Mouse (Mus musculus) intestine, embryonic 16.5 days (tissue): Measurements from ENCODE around the gene S100a16. TPM values are rescaled to one million over a fixed set of nuclear protein-coding genes. Genes with fewer than 3 reads are reported as not detected.
A peak's percentile ranks its signal among the peaks of the same experiment; 100 is the strongest.

Experiments
- ATAC-seq: fragments of 200-750 bp; cut with Nextera tagmentation; 2 replicates; pipeline ENCODE4 v1.8.0; 2017; ENCODE audit warnings: moderate TSS enrichment, moderate library complexity
- H3K27ac ChIP-seq: fragments of 300-500 bp; sonication (generic); 2 replicates; pipeline ENCODE4 v1.5.1; 2014; ENCODE audit warnings: mild to moderate bottlenecking, low read length
- H3K27me3 ChIP-seq: fragments of 300-500 bp; sonication (generic); replicated peaks from 2 replicates; pipeline ENCODE4 v1.6.1; 2014; ENCODE audit warnings: low read length, control low read depth, mixed read lengths; ENCODE audit not compliant: control insufficient read depth, insufficient read depth
- H3K36me3 ChIP-seq: fragments of 300-500 bp; sonication (generic); 2 replicates; pipeline ENCODE4 v1.6.1; 2014; ENCODE audit warnings: low read length, control low read depth; ENCODE audit not compliant: control insufficient read depth, insufficient read depth
- H3K4me1 ChIP-seq: fragments of 300-500 bp; sonication (generic); 2 replicates; pipeline ENCODE4 v1.6.1; 2014; ENCODE audit warnings: low read length, control low read depth, mixed read lengths; ENCODE audit not compliant: control insufficient read depth, insufficient read depth
- H3K4me2 ChIP-seq: fragments of 300-500 bp; sonication (generic); 2 replicates; pipeline ENCODE4 v1.6.1; 2014; ENCODE audit warnings: low read depth, low read length, control low read depth
- H3K4me3 ChIP-seq: fragments of 300-500 bp; sonication (generic); 2 replicates; pipeline ENCODE4 v1.5.1; 2014; ENCODE audit warnings: mild to moderate bottlenecking, low read length
- H3K9ac ChIP-seq: fragments of 300-500 bp; sonication (generic); 2 replicates; pipeline ENCODE4 v1.6.1; 2014; ENCODE audit warnings: low read depth, low read length
- H3K9me3 ChIP-seq: fragments of 300-500 bp; sonication (generic); 2 replicates; pipeline ENCODE4 v1.6.1; 2016; ENCODE audit warnings: low read length, control low read depth; ENCODE audit not compliant: control insufficient read depth
- WGBS: fragments of 180-500 bp; shearing (Covaris S2); extraction: QIAGEN DNeasy Blood & Tissue Kit; methylation state at CpG from one replicate; pipeline ENCODE4 v1.1.7; 2014; 5-methylcytosine and 5-hydroxymethylcytosine counted together
- polyA plus RNA-seq: library from polyadenylated mRNA; unstranded; fragments of >200 nt; fragmentation: Nextera tagmentation; extraction: Ambion mirVana; gene quantifications from 2 replicates; pipeline ENCODE4 v1.2.1, GENCODE M21; 2015

The S100a16 gene
- polyA plus RNA-seq, 1 experiment from 2014 or later = 113 TPM

GRCm38 (mm10) chr3:90505216-90505615, 31.8 kb upstream of the S100a16 start:
- Histone ChIP-seq H3K27me3 (no peaks in the 10 kb centered on the region), H3K36me3 (peaks cover 23% of the 10 kb centered on the region; the same call in 1 of the 2 replicates), H3K4me1 (peaks cover 12% of the 10 kb centered on the region), H3K4me3 (no peak overlapping the region), H3K4me2 (no peak overlapping the region), H3K9ac (no peak overlapping the region), H3K9me3 (no peaks in the 10 kb centered on the region), H3K27ac (no peak overlapping the region)
- no peak for ATAC-seq
- 88% methylated on average over 5 of the region's 5 CpGs for WGBS

DNA sequence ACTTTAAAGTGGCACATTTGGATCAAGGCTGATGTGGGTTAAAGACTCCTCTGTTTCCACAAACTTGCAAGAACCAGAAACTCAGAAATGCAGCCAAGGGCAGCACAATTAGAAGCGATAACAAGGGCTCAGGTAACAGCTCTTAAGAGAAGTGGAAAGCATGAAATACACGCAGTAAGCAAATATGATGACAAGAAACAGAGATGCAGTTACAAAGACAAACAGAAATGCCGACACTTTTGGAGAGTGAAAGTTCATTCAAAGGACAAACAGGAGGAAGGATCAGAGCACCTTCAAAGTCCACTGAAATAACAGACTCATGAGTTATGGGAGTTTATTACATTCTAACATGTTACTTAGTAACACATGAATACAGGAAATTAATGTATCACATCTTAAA, 30.7 kb upstream of the S100a16 start:
- no peak overlapping the region for H3K4me3 ChIP-seq
- H3K9ac ChIP-seq = no peak overlapping the region
- no peak overlapping the region for H3K27ac ChIP-seq
- no peaks in the 10 kb centered on the region for H3K9me3 ChIP-seq
- no peaks in the 10 kb centered on the region for H3K27me3 ChIP-seq
- no peak for ATAC-seq
- H3K4me1 ChIP-seq = peaks cover 12% of the 10 kb centered on the region
- H3K36me3 ChIP-seq = peaks cover 20% of the 10 kb centered on the region; the same call in 1 of the 2 replicates
- H3K4me2 ChIP-seq = no peak overlapping the region
- 68% methylated on average over 3 of the region's 3 CpGs for WGBS

DNA sequence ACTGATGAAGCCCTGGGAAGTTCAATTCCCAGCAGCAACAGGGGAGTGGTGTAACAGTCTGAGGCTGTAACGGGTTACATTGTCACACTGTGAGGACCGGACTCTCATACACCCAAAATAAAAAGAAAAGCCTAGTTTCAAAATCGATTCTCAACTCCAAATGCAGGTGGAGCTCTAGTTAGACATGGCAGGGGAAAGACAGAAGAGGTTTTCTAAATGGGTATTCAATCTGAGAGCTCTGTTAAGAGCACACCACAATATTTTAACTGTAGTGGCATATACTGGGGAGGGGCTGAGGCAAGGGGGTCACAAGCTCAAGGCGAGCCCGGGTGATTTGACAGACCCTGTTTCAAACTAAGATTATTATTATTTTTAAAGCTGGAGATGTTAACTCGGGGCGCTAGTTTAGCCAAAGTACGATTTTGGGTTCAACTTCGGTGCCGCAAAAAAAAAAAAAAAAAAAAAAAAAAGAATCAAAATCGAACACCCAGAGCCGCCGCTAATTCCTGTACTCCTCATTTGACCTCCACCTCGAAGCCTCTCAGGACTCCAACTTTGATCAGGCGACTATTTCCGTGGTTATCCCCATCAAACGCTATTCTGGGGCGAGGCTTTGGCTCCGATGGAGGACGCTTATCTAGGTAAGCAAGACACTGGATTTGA, 28.6 kb upstream of the S100a16 start:
- Histone ChIP-seq H3K27me3 (no peaks in the 10 kb centered on the region), H3K4me3 (peak overlapping the region; percentile 95), H3K9ac (peak overlapping the region; percentile 100), H3K4me1 (peaks cover 12% of the 10 kb centered on the region), H3K4me2 (peak overlapping the region; percentile 66), H3K36me3 (peaks cover 9% of the 10 kb centered on the region; the same call in 1 of the 2 replicates), H3K9me3 (no peaks in the 10 kb centered on the region), H3K27ac (peak overlapping the region; percentile 94)
- whole genome bisulfite sequencing = 1% methylated on average over 20 of the region's 20 CpGs
- ATAC-seq = no peak

- ATAC-seq = peak; percentile 93
- Histone ChIP-seq H3K36me3 (peaks cover 8% of the 10 kb centered on the region; the same call in 1 of the 2 replicates), H3K27me3 (no peaks in the 10 kb centered on the region), H3K9ac (peak within 1 kb of the TSS; percentile 100), H3K4me2 (peak within 1 kb of the TSS; percentile 66), H3K4me3 (peak within 1 kb of the TSS; percentile 95), H3K4me1 (peaks cover 16% of the 10 kb centered on the region), H3K27ac (peak within 1 kb of the TSS; percentile 94), H3K9me3 (no peaks in the 10 kb centered on the region)
- WGBS = under 1% methylated on average over 66 of the region's 66 CpGs
These were observed 27.9 kb upstream of the S100a16 start, which contains the start of gene Chtop for GRCm38 (mm10) chr3:90508950-90509746. TSS of gene Chtop (minus strand) at chr3:90509498.

DNA sequence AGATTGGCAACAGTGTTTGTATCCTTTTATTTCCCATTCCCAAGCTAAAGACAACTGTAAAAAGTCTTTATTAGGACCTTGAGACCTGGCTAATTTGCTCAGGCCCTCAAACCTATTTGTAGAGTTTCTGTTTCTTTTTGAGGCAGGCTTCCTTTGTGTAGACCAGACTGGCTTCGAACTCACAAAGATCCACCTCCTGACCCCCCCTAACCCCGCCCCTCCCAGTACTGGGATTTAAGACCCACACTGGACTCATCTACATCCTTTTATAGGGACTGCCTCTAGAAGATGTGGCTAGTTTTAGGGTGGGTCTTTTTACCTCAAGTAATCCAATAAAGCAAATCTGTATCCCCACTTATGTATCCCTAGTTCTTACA, 27.3 kb upstream of the S100a16 start:
- H3K27ac ChIP-seq = peak overlapping the region; percentile 25; the same call in 1 of the 2 replicates
- peaks cover 8% of the 10 kb centered on the region; the same call in 1 of the 2 replicates for H3K36me3 ChIP-seq
- H3K4me3 ChIP-seq = peak overlapping the region; percentile 95
- H3K4me1 ChIP-seq = peaks cover 16% of the 10 kb centered on the region
- WGBS = 28% methylated on average over 2 of the region's 2 CpGs
- H3K9me3 ChIP-seq = no peaks in the 10 kb centered on the region
- H3K27me3 ChIP-seq = no peaks in the 10 kb centered on the region
- H3K9ac ChIP-seq = peak overlapping the region; percentile 7; the same call in 1 of the 2 replicates
- ATAC-seq = peak; percentile 3; the same call in 1 of the 2 replicates
- H3K4me2 ChIP-seq = peak overlapping the region; percentile 44

DNA sequence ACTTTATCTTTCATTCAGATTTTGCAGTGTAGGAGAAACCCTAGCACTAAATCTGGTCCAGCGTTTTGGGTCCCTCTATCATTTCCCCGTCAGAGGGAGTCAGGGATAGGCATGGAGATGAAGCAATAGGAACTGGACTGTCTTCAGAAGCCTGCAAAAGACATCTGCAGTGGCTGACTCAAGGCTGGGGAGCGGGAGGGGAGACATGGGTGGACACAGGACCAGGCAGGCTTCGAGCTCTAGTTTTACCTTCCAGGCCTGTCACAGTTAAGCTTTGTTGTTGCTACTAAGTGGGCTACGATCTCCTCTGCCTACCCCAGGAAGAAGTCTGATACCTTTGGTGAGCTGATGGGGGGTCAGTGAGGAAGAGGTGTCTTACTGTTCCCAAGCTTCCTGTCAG, 24.8 kb upstream of the S100a16 start:
- Histone ChIP-seq H3K4me2 (no peak overlapping the region), H3K9ac (no peak overlapping the region), H3K4me1 (peaks cover 21% of the 10 kb centered on the region), H3K4me3 (no peak overlapping the region), H3K9me3 (no peaks in the 10 kb centered on the region), H3K27ac (no peak overlapping the region), H3K27me3 (no peaks in the 10 kb centered on the region), H3K36me3 (no peaks in the 10 kb centered on the region)
- no peak for ATAC-seq
- 84% methylated on average over 5 of the region's 5 CpGs for WGBS

DNA sequence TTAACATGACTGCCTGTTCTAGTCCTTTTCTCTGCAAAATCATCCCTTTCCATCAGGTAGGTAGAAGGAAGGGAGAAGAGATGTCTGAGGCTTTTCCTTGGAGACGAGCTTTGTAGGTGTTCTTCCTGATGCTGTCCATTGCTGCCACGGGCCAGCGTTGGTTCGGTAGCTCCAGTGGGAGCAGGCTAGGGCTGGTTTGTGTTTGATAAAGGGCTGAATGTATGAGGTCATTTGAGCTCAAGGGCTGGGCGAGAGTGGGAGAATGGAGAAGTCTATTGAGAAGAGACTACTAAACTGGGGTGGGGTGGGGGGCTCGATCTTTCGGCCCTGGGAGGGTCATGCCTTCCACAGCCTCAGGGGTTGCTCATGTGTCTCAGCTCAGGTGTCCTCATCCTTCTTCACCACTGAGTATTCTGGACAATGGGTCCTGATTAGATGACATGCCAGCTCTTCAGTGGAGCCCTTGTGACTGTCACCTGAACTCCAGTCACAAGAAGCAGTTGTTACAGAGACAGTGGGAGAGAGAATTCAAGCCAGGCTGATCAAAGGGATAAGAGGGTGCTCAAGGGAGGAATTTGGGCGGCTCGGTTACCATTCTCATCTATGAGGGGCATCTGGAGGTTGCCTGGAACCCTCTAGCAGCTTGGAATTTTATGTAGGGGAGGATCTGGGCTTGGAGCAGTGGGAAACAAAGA, 24.0 kb upstream of the S100a16 start:
- Histone ChIP-seq H3K9ac (peak overlapping the region; percentile 67), H3K4me2 (no peak overlapping the region; the same call in 1 of the 2 replicates), H3K27me3 (no peaks in the 10 kb centered on the region), H3K36me3 (no peaks in the 10 kb centered on the region), H3K4me3 (peak overlapping the region; percentile 46), H3K27ac (no peak overlapping the region), H3K9me3 (no peaks in the 10 kb centered on the region), H3K4me1 (peaks cover 14% of the 10 kb centered on the region)
- ATAC-seq = no peak
- 77% methylated on average over 9 of the region's 9 CpGs for WGBS

GRCm38 (mm10) chr3:90513796-90514590, 23.1 kb upstream of the S100a16 start, which contains the start of the genes S100a1 and S100a13:
TSS of gene S100a1 (minus strand) at chr3:90514392.
TSS of gene S100a13 (plus strand) at chr3:90514435.
- 2% methylated on average over 25 of the region's 25 CpGs for WGBS
- peak within 1 kb of the TSS; percentile 92 for H3K4me2 ChIP-seq
- peak within 1 kb of the TSS; percentile 46 for H3K4me3 ChIP-seq
- peaks cover 13% of the 10 kb centered on the region for H3K4me1 ChIP-seq
- H3K36me3 ChIP-seq = no peaks in the 10 kb centered on the region
- H3K9me3 ChIP-seq = no peaks in the 10 kb centered on the region
- peak; percentile 81 for ATAC-seq
- peak within 1 kb of the TSS; percentile 68 for H3K27ac ChIP-seq
- H3K9ac ChIP-seq = peak within 1 kb of the TSS; percentile 67
- no peaks in the 10 kb centered on the region for H3K27me3 ChIP-seq
